Mouse (Mus musculus): ENCODE data around the gene Ppm1m.
A peak's percentile ranks its signal among the peaks of the same experiment; 100 is the strongest.

DNA sequence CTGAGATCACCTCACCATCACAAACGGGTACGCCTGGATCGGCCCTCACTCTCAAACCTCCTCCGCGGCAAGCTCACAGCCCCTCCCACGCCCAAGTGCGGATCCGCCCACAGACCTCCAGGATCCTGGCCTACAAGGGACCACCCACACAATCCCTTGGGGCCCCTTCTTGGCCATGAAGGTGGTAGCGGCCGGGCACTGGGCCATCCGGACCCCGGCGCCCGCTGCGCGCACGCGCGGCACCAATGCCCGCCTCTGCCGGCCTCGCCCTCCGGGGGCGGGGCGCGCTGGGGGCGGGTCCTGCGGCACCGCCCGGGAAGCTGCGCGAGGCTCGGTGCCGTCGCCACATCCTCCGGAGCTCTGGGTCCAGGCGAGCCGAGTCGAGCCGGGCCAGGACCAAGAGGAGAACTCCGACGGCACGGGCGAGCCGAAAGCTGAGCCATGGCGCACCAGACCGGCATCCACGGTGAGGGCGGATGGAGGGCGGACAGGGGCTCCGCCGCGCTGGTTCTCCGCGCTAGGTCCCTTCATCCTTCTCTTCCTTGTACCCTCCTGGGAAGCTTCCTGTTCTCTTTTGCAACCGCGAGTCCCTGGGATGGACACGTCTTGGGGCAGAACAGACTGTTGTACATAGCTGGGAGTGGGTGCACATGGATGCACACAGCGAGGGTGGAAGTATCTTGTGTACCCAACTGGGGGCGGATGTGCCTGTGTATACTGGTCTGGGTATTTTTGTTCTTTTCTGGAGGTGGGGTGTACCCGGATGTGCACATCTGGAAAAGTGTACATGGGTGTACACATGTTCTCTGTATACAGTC, 3.5 kb upstream of the Ppm1m start, which contains the start of gene Twf2:
- TF ChIP-seq POLR2A (IDR thresholded peaks at IDR 0.05; ENCODE audit: low read depth, low read length) (peak; percentile 80), CTCF (IDR thresholded peaks at IDR 0.05; ENCODE audit: borderline replicate concordance, insufficient read depth, low read length) (no peak)
